Mouse (Mus musculus) midbrain, embryonic 13.5 days (tissue): Measurements from ENCODE around the gene Lman2l. TPM values are rescaled to one million over a fixed set of nuclear protein-coding genes. Genes with fewer than 3 reads are reported as not detected.

Source experiments
- ATAC-seq: fragments of 200-750 bp; cut with Nextera tagmentation; 2 replicates; pipeline ENCODE4 v1.8.0; 2017; ENCODE audit warnings: mild to moderate bottlenecking, moderate TSS enrichment, moderate library complexity
- H3K27ac ChIP-seq: fragments of 300-500 bp; sonication (generic); 2 replicates; pipeline ENCODE4 v1.5.1; 2015; ENCODE audit warnings: inconsistent platforms, mild to moderate bottlenecking, moderate library complexity
- H3K27me3 ChIP-seq: fragments of 300-500 bp; sonication (generic); 2 replicates; pipeline ENCODE4 v1.6.1; 2015; ENCODE audit warnings: mild to moderate bottlenecking, inconsistent platforms
- H3K36me3 ChIP-seq: fragments of 300-500 bp; sonication (generic); 2 replicates; pipeline ENCODE4 v1.6.1; 2015; ENCODE audit warnings: mild to moderate bottlenecking, inconsistent platforms
- H3K4me1 ChIP-seq: fragments of 300-500 bp; sonication (generic); replicated peaks from 2 replicates; pipeline ENCODE4 v1.6.1; 2015; ENCODE audit warnings: inconsistent platforms
- H3K4me2 ChIP-seq: fragments of 300-500 bp; sonication (generic); replicated peaks from 2 replicates; pipeline ENCODE4 v1.6.1; 2015; ENCODE audit warnings: moderate library complexity, mild to moderate bottlenecking, inconsistent platforms
- H3K4me3 ChIP-seq: fragments of 300-500 bp; sonication (generic); replicated peaks from 2 replicates; pipeline ENCODE4 v1.5.1; 2015; ENCODE audit warnings: mild to moderate bottlenecking, inconsistent platforms
- H3K9ac ChIP-seq: fragments of 300-500 bp; sonication (generic); replicated peaks from 2 replicates; pipeline ENCODE4 v1.6.1; 2015; ENCODE audit warnings: mild to moderate bottlenecking, inconsistent platforms
- H3K9me3 ChIP-seq: fragments of 300-500 bp; sonication (generic); 2 replicates; pipeline ENCODE4 v1.6.1; 2016; ENCODE audit warnings: mild to moderate bottlenecking, inconsistent platforms
- WGBS: fragments of 180-500 bp; shearing (Covaris S2); methylation state at CpG from one replicate; pipeline ENCODE4 v1.1.7; 2015; 5-methylcytosine and 5-hydroxymethylcytosine counted together
- polyA plus RNA-seq: library from polyadenylated mRNA; unstranded; fragments of >200 nt; fragmentation: Nextera tagmentation; extraction: Ambion mirVana; gene quantifications from 2 replicates; pipeline ENCODE4 v1.2.1, GENCODE M21; 2015

Gene Lman2l
- polyA plus RNA-seq, result 66.8 and 72.1 TPM in 2 replicates

- H3K27me3 ChIP-seq, result no peaks in the 10 kb centered on the region
- peaks cover 18% of the 10 kb centered on the region for H3K36me3 ChIP-seq
- peak within 1 kb of the TSS; percentile 80 for H3K9ac ChIP-seq
- under 1% methylated on average over 57 of the region's 57 CpGs for WGBS
- peaks cover 18% of the 10 kb centered on the region for H3K4me1 ChIP-seq
- H3K4me3 ChIP-seq, result peak within 1 kb of the TSS; percentile 76
- H3K4me2 ChIP-seq, result peak within 1 kb of the TSS; percentile 65
- peak within 1 kb of the TSS; percentile 86 for H3K27ac ChIP-seq
- H3K9me3 ChIP-seq, result no peaks in the 10 kb centered on the region
- ATAC-seq, result peak; percentile 100
Observed at GRCm38 (mm10) chr1:36444471-36445464, at the start of gene Lman2l. Lman2l (minus strand) TSS chr1:36445271.

DNA sequence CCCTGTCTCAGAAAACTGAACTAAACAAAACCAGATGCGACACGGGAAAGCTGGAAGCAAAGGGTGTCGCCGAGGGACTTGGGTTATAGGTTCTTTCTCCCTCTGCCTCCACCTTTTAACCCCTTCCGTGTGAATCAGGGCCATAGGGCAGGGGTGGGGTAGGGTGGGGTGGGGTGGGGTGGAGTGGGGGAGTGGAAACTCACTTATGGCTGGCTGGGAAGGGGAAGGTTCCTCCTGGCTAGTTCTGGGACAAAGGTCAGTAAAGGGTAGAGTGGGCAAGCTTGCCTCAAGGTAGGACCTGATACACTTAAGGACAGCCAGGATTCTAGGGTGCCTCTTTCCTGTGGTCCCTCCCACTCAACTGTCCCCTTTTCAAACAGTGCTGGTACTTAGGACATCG lies 48.2 kb upstream of the Lman2l start:
- no peaks in the 10 kb centered on the region for H3K9me3 ChIP-seq
- H3K4me3 ChIP-seq, result no peak overlapping the region
- H3K4me1 ChIP-seq, result peaks cover 8% of the 10 kb centered on the region; the same call in 1 of the 2 replicates
- ATAC-seq, result no peak
- no peak overlapping the region for H3K27ac ChIP-seq
- no peak overlapping the region for H3K9ac ChIP-seq
- 87% methylated on average over 6 of the region's 6 CpGs for WGBS
- H3K36me3 ChIP-seq, result peaks cover 3% of the 10 kb centered on the region; the same call in 1 of the 2 replicates
- no peak overlapping the region for H3K4me2 ChIP-seq
- H3K27me3 ChIP-seq, result no peaks in the 10 kb centered on the region

DNA sequence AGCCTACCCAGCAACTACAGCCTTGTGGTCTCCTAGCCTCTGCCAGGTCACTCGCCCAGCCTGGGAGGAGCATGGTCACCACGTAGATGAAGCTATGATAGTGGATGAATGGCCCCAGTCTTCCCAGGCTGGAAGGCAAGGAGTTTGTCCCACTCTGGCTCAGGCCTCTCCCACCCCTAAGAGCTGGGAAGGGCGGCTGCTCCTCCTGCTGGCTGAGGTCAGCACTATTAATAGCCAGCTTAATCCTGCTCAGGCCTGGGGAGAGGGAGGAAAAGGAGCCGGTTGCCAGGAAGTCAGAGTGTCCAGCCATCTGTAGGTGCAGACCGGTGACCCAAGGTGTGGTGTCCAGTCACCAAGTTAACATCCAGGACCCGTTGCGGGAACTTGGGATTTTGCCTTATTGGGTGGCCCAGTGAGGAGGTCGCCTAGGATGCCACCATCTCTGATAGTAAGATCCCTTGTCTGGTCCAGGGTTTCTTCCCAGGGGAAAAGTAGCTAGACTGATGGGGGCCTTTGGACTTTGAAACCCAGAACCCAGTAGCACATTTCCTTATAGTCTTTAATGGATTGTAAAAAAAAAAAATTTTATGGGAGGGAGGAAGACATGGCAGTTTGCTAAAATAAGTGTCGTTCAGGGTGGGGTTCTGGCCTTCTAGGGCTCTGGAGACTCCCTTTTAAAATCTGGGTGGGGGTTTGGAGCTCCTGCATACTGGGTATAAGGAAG lies 47.5 kb upstream of the Lman2l start:
- ATAC-seq, result 0 out of 2 replicates have a peak, but pooled peaks have one; percentile 50
- 42% methylated on average over 9 of the region's 9 CpGs for WGBS
- Histone ChIP-seq H3K4me1 (peaks cover 8% of the 10 kb centered on the region; the same call in 1 of the 2 replicates), H3K27me3 (no peaks in the 10 kb centered on the region), H3K27ac (no peak overlapping the region), H3K4me3 (no peak overlapping the region), H3K4me2 (no peak overlapping the region), H3K36me3 (no peaks in the 10 kb centered on the region), H3K9ac (no peak overlapping the region), H3K9me3 (no peaks in the 10 kb centered on the region)

DNA sequence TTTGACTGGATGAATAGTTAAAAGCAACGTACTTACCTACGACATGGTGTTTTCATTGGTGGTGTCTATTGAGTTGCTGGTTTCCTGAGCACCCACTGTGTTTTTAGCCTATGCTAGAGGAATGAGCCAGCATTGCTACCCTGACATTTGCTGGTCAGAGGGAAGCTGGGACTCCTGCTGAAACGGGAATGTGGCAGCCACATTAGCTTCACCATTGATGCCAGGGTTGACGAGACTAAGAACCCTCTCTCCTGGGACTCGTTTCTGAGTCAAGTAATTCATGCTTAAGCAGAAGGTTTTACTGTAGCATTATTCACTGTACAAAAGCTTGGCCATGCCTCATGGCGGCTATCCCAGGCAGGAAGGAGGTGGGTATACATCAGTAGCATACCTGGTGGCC lies 44.6 kb upstream of the Lman2l start:
- H3K9ac ChIP-seq, result no peak overlapping the region
- H3K9me3 ChIP-seq, result no peaks in the 10 kb centered on the region
- peaks cover 8% of the 10 kb centered on the region; the same call in 1 of the 2 replicates for H3K4me1 ChIP-seq
- no peak overlapping the region for H3K4me3 ChIP-seq
- H3K27ac ChIP-seq, result no peak overlapping the region
- ATAC-seq, result no peak
- H3K36me3 ChIP-seq, result no peaks in the 10 kb centered on the region
- 69% methylated on average over 6 of the region's 6 CpGs for WGBS
- no peak overlapping the region for H3K4me2 ChIP-seq
- H3K27me3 ChIP-seq, result no peaks in the 10 kb centered on the region

DNA sequence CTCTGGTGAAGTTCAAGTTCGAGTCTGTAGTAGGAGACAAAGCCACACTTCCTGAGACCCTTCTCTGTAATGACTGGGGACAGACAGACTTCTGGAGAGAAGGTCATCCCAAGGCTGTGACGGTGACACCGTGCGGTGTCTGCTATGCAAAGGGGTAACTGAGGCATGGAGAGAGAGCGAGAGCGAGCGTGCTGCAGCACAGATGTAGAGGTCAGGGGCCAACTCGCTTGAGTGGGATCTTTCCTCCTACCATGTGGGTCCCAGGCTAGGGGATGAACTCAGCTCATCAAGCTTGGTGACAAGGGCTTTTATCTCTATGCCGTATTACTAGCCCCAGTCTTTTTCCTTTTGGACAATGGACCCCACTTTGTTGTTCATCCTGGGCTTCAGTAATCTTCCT lies 42.0 kb upstream of the Lman2l start:
- Histone ChIP-seq H3K9ac (no peak overlapping the region), H3K4me3 (no peak overlapping the region), H3K27me3 (no peaks in the 10 kb centered on the region), H3K9me3 (no peaks in the 10 kb centered on the region), H3K4me2 (no peak overlapping the region), H3K4me1 (0 out of 2 replicates have a peak, but pooled peaks cover 3% of the 10 kb centered on the region), H3K36me3 (no peaks in the 10 kb centered on the region), H3K27ac (no peak overlapping the region)
- no peak for ATAC-seq
- 50% methylated on average over 9 of the region's 9 CpGs for WGBS

- no peaks in the 10 kb centered on the region for H3K27me3 ChIP-seq
- H3K36me3 ChIP-seq, result no peaks in the 10 kb centered on the region
- H3K4me2 ChIP-seq, result no peak overlapping the region
- 0 out of 2 replicates have a peak, but pooled peaks cover 3% of the 10 kb centered on the region for H3K4me1 ChIP-seq
- no peak for ATAC-seq
- no peak overlapping the region for H3K4me3 ChIP-seq
- WGBS, result 88% methylated on average over 7 of the region's 7 CpGs
- H3K9ac ChIP-seq, result no peak overlapping the region
- H3K27ac ChIP-seq, result no peak overlapping the region
- no peaks in the 10 kb centered on the region for H3K9me3 ChIP-seq
Observed at GRCm38 (mm10) chr1:36485080-36485479, 40.0 kb upstream of the Lman2l start.

- Histone ChIP-seq H3K9me3 (no peaks in the 10 kb centered on the region), H3K9ac (no peak overlapping the region), H3K27ac (no peak overlapping the region), H3K4me3 (no peak overlapping the region), H3K27me3 (no peaks in the 10 kb centered on the region), H3K4me1 (no peaks in the 10 kb centered on the region), H3K4me2 (no peak overlapping the region), H3K36me3 (no peaks in the 10 kb centered on the region)
- ATAC-seq, result no peak
- 73% methylated on average over 4 of the region's 4 CpGs for WGBS
Observed at GRCm38 (mm10) chr1:36483825-36484224, 38.8 kb upstream of the Lman2l start.

DNA sequence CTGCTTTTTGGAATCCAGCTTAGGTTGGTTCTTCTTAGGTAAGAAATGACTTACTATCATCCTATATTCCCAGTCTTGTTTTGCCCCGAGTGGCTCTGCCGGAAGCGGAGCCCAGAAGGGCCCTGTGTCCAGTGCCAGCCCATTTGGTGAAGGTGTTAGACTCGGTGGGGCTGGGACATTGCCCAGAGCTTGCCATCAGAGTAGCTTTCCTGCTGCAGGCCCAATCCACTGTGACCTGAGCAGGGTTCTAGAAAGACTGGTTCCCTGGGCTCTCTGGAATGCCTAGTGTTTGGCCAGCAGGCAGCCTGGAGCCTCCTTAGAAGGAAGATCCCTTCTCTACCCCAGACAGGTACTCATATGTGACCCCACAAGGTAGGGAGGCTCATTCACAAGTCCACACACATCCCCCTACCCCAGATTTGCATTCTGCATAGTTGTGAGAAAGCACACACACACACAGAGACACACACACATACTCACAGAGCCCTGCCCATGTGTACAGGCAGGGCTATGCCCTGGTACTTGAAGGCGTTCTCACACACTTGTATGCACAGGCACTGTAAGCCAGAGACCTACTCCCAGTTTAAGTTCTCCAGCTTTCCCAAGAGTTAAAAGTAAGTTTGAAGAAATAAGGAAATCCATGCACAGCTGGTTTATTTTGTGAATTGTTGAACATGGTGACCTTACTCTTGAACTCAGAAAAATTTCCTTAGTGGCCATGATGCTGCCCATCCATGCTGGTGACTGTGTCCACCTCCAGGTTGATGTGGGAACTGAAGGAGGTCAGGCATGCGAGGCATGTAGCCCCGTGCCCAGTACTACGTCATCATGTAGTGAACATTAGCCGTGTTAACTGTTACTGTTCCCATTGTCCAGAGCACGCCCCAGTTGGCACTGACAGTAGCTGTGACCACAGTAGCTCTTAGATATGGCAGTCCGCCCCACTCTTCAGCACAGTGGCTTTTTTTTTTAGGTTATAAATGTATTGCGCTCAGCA lies 35.1 kb upstream of the Lman2l start:
- WGBS, result 92% methylated on average over 12 of the region's 12 CpGs
- Histone ChIP-seq H3K27me3 (no peaks in the 10 kb centered on the region), H3K9me3 (no peaks in the 10 kb centered on the region), H3K27ac (no peak overlapping the region), H3K4me3 (no peak overlapping the region), H3K4me2 (no peak overlapping the region), H3K36me3 (no peaks in the 10 kb centered on the region), H3K9ac (no peak overlapping the region), H3K4me1 (peaks cover 20% of the 10 kb centered on the region)
- ATAC-seq, result no peak

GRCm38 (mm10) chr1:36478343-36478795 lies 33.3 kb upstream of the Lman2l start:
- H3K9me3 ChIP-seq, result no peaks in the 10 kb centered on the region
- H3K4me2 ChIP-seq, result no peak overlapping the region
- no peaks in the 10 kb centered on the region for H3K36me3 ChIP-seq
- H3K27me3 ChIP-seq, result no peaks in the 10 kb centered on the region
- WGBS, result 44% methylated on average over 2 of the region's 2 CpGs
- no peak overlapping the region for H3K9ac ChIP-seq
- no peak for ATAC-seq
- no peak overlapping the region for H3K27ac ChIP-seq
- no peak overlapping the region for H3K4me3 ChIP-seq
- H3K4me1 ChIP-seq, result peaks cover 38% of the 10 kb centered on the region

DNA sequence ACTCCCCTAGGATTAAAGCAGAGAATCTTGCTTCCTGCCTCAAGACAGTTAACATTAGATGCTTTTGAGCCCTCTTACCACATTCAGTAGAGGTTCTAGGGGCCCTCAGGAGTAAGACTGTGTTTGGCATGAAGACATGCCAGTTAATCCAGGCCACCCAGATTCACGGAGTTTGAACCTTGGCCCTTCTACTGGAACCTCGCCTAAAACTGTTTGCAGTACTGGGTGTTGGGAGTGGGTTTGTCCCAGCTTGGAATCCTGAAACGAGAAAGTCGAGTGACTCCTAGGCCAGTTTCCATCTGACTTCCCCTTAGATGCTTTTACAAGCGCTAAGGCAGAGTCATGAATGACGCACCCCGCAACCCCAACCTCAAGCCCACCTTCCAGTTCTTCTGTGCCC lies 31.4 kb upstream of the Lman2l start:
- Histone ChIP-seq H3K4me1 (peaks cover 55% of the 10 kb centered on the region), H3K27ac (no peak overlapping the region), H3K9ac (no peak overlapping the region), H3K27me3 (no peaks in the 10 kb centered on the region), H3K9me3 (no peaks in the 10 kb centered on the region), H3K4me3 (no peak overlapping the region), H3K36me3 (no peaks in the 10 kb centered on the region), H3K4me2 (no peak overlapping the region)
- ATAC-seq, result no peak
- WGBS, result 86% methylated on average over 7 of the region's 7 CpGs

DNA sequence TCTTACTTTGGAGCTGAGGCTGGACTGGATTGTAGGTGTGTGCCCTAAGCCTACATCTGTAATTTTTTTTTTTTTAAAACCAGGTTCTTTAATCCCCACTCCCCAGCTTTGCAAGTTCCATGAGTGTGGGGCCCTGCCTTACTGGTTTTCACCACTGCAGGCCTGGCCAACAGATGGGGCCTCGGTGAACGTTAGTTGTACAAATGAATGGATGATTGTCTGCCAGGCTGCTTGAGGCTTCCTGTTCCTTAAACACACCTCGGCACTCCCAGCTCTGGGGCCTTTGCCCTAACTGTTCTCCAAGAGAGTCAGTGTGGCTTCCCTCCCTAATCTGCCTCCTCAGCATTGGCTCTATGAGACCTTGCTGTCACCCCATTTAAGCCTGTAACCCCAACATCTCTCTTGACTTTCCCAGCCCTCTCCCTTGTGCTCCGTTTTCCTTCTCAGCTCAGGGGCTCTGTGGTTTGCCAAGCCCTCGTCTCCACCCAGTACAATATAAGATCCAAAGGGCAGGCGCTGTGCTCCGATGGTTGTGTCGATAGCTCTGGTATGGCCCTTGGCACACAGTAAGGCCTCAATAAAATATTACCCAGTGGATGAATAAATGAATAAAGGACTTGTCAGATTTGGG lies 30.5 kb upstream of the Lman2l start:
- no peak for ATAC-seq
- Histone ChIP-seq H3K9ac (peak overlapping the region; percentile 50; the same call in 1 of the 2 replicates), H3K4me2 (peak overlapping the region; percentile 68), H3K27me3 (no peaks in the 10 kb centered on the region), H3K9me3 (no peaks in the 10 kb centered on the region), H3K4me3 (no peak overlapping the region; the same call in 1 of the 2 replicates), H3K4me1 (peaks cover 59% of the 10 kb centered on the region), H3K27ac (no peak overlapping the region), H3K36me3 (no peaks in the 10 kb centered on the region)
- WGBS, result 53% methylated on average over 8 of the region's 8 CpGs
